Mouse (Mus musculus) intestine, postnatal 0 days (tissue): ENCODE data around the gene Cd164l2. TPM values are rescaled to one million over a fixed set of nuclear protein-coding genes. Genes with fewer than 3 reads are reported as not detected.

Experiments used
- ATAC-seq: fragments of 200-750 bp; cut with Nextera tagmentation; 2 replicates; pipeline ENCODE4 v1.8.0; 2017; ENCODE audit warnings: mild to moderate bottlenecking, moderate TSS enrichment, moderate library complexity
- H3K27ac ChIP-seq: fragments of 300-500 bp; sonication (generic); 2 replicates; pipeline ENCODE4 v1.5.1; 2014; ENCODE audit warnings: mild to moderate bottlenecking, low read depth, low read length, moderate library complexity
- H3K27me3 ChIP-seq: fragments of 300-500 bp; sonication (generic); replicated peaks from 2 replicates; pipeline ENCODE4 v1.6.1; 2014; ENCODE audit warnings: low read length, mixed read lengths; ENCODE audit not compliant: control insufficient read depth, insufficient read depth
- H3K36me3 ChIP-seq: fragments of 300-500 bp; sonication (generic); 2 replicates; pipeline ENCODE4 v1.6.1; 2014; ENCODE audit warnings: mild to moderate bottlenecking, moderate library complexity; ENCODE audit not compliant: control insufficient read depth, insufficient read depth
- H3K4me1 ChIP-seq: fragments of 300-500 bp; sonication (generic); replicated peaks from 2 replicates; pipeline ENCODE4 v1.6.1; 2014; ENCODE audit warnings: antibody characterized with exemption, low read length, mixed read lengths; ENCODE audit not compliant: control insufficient read depth, insufficient read depth
- H3K4me2 ChIP-seq: fragments of 300-500 bp; sonication (generic); replicated peaks from 2 replicates; pipeline ENCODE4 v1.6.1; 2014; ENCODE audit warnings: low read depth, mild to moderate bottlenecking, moderate library complexity
- H3K4me3 ChIP-seq: fragments of 300-500 bp; sonication (generic); 2 replicates; pipeline ENCODE4 v1.5.1; 2014; ENCODE audit warnings: low read depth, low read length
- H3K9ac ChIP-seq: fragments of 300-500 bp; sonication (generic); 2 replicates; pipeline ENCODE4 v1.6.1; 2014; ENCODE audit warnings: mild to moderate bottlenecking, low read depth, low read length
- H3K9me3 ChIP-seq: fragments of 300-500 bp; sonication (generic); 2 replicates; pipeline ENCODE4 v1.6.1; 2016; ENCODE audit warnings: mixed run types; ENCODE audit not compliant: control insufficient read depth
- CTCF ChIP-seq: sonication (generic); IDR thresholded peaks from 2 replicates; pipeline ENCODE4 v1.5.1; 2016; ENCODE audit warnings: low read depth, mild to moderate bottlenecking, control low read depth, antibody characterized with exemption, moderate library complexity
- WGBS: fragments of 180-500 bp; shearing (Covaris S2); extraction: QIAGEN DNeasy Blood & Tissue Kit; methylation state at CpG from one replicate; pipeline ENCODE4 v1.1.7; 2014; 5-methylcytosine and 5-hydroxymethylcytosine counted together
- polyA plus RNA-seq: library from polyadenylated mRNA; unstranded; fragments of >200 nt; fragmentation: Nextera tagmentation; extraction: Ambion mirVana; gene quantifications from 2 replicates; pipeline ENCODE4 v1.2.1, GENCODE M21; 2015

Gene Cd164l2
- polyA plus RNA-seq, 1 experiment from 2014 or later, result 0.94 TPM

- H3K4me3 ChIP-seq, result no peak overlapping the region
- 79% methylated on average over 1 of the region's 1 CpGs for WGBS
- TF ChIP-seq CTCF, result no peak
- H3K4me2 ChIP-seq, result no peak overlapping the region
- H3K9me3 ChIP-seq, result no peaks in the 10 kb centered on the region
- no peak overlapping the region for H3K9ac ChIP-seq
- H3K27me3 ChIP-seq, result 0 out of 2 replicates have a peak, but pooled peaks cover 6% of the 10 kb centered on the region
- no peaks in the 10 kb centered on the region for H3K36me3 ChIP-seq
- no peak for ATAC-seq
- H3K27ac ChIP-seq, result no peak overlapping the region
- no peaks in the 10 kb centered on the region for H3K4me1 ChIP-seq
These were observed 32.4 kb downstream of the Cd164l2 start for GRCm38 (mm10) chr4:133244289-133244688.

- H3K36me3 ChIP-seq, result no peaks in the 10 kb centered on the region
- 35% methylated on average over 15 of the region's 15 CpGs for WGBS
- H3K4me2 ChIP-seq, result no peak overlapping the region
- H3K9me3 ChIP-seq, result no peaks in the 10 kb centered on the region
- ATAC-seq, result no peak
- H3K9ac ChIP-seq, result no peak overlapping the region
- no peak overlapping the region for H3K4me3 ChIP-seq
- H3K27ac ChIP-seq, result no peak overlapping the region
- peaks cover 32% of the 10 kb centered on the region for H3K27me3 ChIP-seq
- no peak for TF ChIP-seq CTCF
- 0 out of 2 replicates have a peak, but pooled peaks cover 6% of the 10 kb centered on the region for H3K4me1 ChIP-seq
These were observed 35.1 kb downstream of the Cd164l2 start for GRCm38 (mm10) chr4:133247072-133247471.

- Histone ChIP-seq H3K36me3 (no peaks in the 10 kb centered on the region), H3K4me3 (no peak overlapping the region), H3K4me1 (0 out of 2 replicates have a peak, but pooled peaks cover 6% of the 10 kb centered on the region), H3K9me3 (no peaks in the 10 kb centered on the region), H3K4me2 (no peak overlapping the region), H3K27me3 (peaks cover 36% of the 10 kb centered on the region), H3K27ac (no peak overlapping the region), H3K9ac (no peak overlapping the region)
- ATAC-seq, result no peak
- 49% methylated on average over 13 of the region's 13 CpGs for WGBS
- TF ChIP-seq CTCF, result no peak
These were observed 36.0 kb downstream of the Cd164l2 start for GRCm38 (mm10) chr4:133247806-133248449.

- peaks cover 36% of the 10 kb centered on the region for H3K27me3 ChIP-seq
- ATAC-seq, result peak; percentile 33
- 0 out of 2 replicates have a peak, but pooled peaks cover 6% of the 10 kb centered on the region for H3K4me1 ChIP-seq
- peak overlapping the region; percentile 60 for H3K4me2 ChIP-seq
- H3K9ac ChIP-seq, result no peak overlapping the region
- no peak overlapping the region for H3K27ac ChIP-seq
- H3K36me3 ChIP-seq, result no peaks in the 10 kb centered on the region
- TF ChIP-seq CTCF, result peak; percentile 92
- H3K9me3 ChIP-seq, result no peaks in the 10 kb centered on the region
- WGBS, result 3% methylated on average over 22 of the region's 22 CpGs
- peak overlapping the region; percentile 32 for H3K4me3 ChIP-seq
These were observed 38.7 kb downstream of the Cd164l2 start for GRCm38 (mm10) chr4:133250609-133251008.

DNA sequence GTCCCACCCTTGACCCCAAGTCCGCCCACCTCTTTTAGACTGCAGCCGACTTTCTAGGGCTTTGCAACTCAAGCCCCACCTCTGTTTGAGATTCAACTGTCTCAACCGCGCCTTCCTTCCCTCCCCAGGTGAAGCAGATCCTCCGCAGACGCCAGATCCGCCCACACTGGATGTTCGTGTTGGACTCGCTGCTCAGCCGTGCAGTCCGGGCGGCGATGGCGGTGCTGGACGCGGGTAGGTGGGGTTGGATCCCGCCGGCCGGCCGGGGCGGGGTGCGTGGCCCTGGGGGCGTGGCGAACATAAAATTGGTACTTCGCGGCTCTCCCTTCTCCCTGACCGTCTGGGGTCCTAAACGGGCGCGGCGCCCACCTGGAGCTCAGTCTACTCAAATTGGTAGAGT lies 39.3 kb downstream of the Cd164l2 start:
- Histone ChIP-seq H3K4me2 (peak overlapping the region; percentile 60), H3K4me3 (peak overlapping the region; percentile 32), H3K4me1 (0 out of 2 replicates have a peak, but pooled peaks cover 6% of the 10 kb centered on the region), H3K36me3 (no peaks in the 10 kb centered on the region), H3K27me3 (peaks cover 36% of the 10 kb centered on the region), H3K27ac (no peak overlapping the region), H3K9me3 (no peaks in the 10 kb centered on the region), H3K9ac (no peak overlapping the region)
- no peak for ATAC-seq
- WGBS, result 8% methylated on average over 31 of the region's 31 CpGs
- no peak for TF ChIP-seq CTCF

DNA sequence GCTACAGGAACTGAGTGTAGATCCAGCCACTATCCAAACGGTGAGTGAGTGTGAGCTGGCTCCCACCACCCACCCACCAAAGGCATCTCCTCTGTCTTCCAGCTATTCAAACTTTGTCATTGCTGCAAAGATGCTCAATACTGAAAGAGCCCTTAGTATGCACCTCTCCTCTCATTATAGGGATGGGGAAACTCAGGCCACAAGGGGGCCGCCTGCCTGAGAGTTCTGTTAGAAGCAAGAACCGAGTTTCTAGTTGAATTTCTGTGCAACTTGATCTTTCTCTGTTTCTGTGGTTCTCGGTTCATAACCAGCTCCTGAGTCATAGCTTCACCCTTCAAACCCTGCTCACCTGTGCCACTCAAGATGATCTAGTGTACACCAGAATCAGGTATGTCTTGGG lies 40.2 kb downstream of the Cd164l2 start:
- Histone ChIP-seq H3K27me3 (peaks cover 36% of the 10 kb centered on the region), H3K4me3 (no peak overlapping the region), H3K4me2 (no peak overlapping the region), H3K27ac (no peak overlapping the region), H3K9ac (no peak overlapping the region), H3K4me1 (peaks cover 6% of the 10 kb centered on the region; the same call in 1 of the 2 replicates), H3K36me3 (no peaks in the 10 kb centered on the region), H3K9me3 (no peaks in the 10 kb centered on the region)
- ATAC-seq, result no peak
- 69% methylated on average over 4 of the region's 4 CpGs for WGBS
- TF ChIP-seq CTCF, result peak; percentile 40; the same call in 1 of the 2 replicates
